Mouse (Mus musculus) thymus, adult 2 months (tissue): ENCODE results near the gene Vpreb1. TPM values are rescaled to one million over a fixed set of nuclear protein-coding genes. Genes with fewer than 3 reads are reported as not detected.

Experiments used
- DNase-seq: peaks from one replicate; pipeline ENCODE4 v3.0.0; 2021
- H3K27ac ChIP-seq: fragments of 200-500 bp; 2 replicates; pipeline ENCODE4 v1.5.1; 2012; ENCODE audit warnings: low read length, control low read depth; ENCODE audit not compliant: control insufficient read depth, insufficient read depth
- H3K27me3 ChIP-seq: fragments of 200-500 bp; 2 replicates; pipeline ENCODE4 v1.6.1; 2012; ENCODE audit warnings: mild to moderate bottlenecking, low read length, moderate library complexity, mixed read lengths; ENCODE audit not compliant: control insufficient read depth, insufficient read depth
- H3K36me3 ChIP-seq: fragments of 200-500 bp; 2 replicates; pipeline ENCODE4 v1.6.1; 2012; ENCODE audit warnings: mild to moderate bottlenecking, low read length, moderate library complexity; ENCODE audit not compliant: control insufficient read depth, insufficient read depth
- H3K4me1 ChIP-seq: fragments of 200-500 bp; replicated peaks from 2 replicates; pipeline ENCODE4 v1.6.1; 2012; ENCODE audit warnings: low read length; ENCODE audit not compliant: control insufficient read depth, insufficient read depth
- H3K4me3 ChIP-seq: fragments of 200-500 bp; 2 replicates; pipeline ENCODE4 v1.5.1; 2012; ENCODE audit warnings: mild to moderate bottlenecking, low read length, control low read depth, moderate library complexity; ENCODE audit not compliant: control insufficient read depth, insufficient read depth
- CTCF ChIP-seq: fragments of 200-500 bp; IDR thresholded peaks from 2 replicates; pipeline ENCODE4 v1.5.1; 2012; ENCODE audit warnings: mild to moderate bottlenecking, control low read depth, low read length, moderate library complexity, borderline replicate concordance; ENCODE audit not compliant: control insufficient read depth, poor library complexity, insufficient read depth; ENCODE audit errors: extremely low read depth
- POLR2A ChIP-seq: fragments of 200-500 bp; IDR thresholded peaks from 2 replicates; pipeline ENCODE4 v1.6.1; 2012; ENCODE audit warnings: mild to moderate bottlenecking, low read length, control low read depth, moderate library complexity; ENCODE audit not compliant: control insufficient read depth, poor library complexity, insufficient read depth; ENCODE audit errors: extremely low read depth
- WGBS: fragments of 180-500 bp; shearing (Covaris S2); methylation state at CpG from one replicate; pipeline ENCODE4 v1.1.7; 2018; 5-methylcytosine and 5-hydroxymethylcytosine counted together
- polyA plus RNA-seq: library from polyadenylated mRNA; depleted of rRNA; stranded (reverse); fragments of >200 nt; gene quantifications from 2 replicates; pipeline ENCODE4 v1.2.3, GENCODE M21; 2012; rRNA removed

Vpreb1 gene
- polyA plus RNA-seq = 24.8 and 43.5 TPM in 2 replicates

DNA sequence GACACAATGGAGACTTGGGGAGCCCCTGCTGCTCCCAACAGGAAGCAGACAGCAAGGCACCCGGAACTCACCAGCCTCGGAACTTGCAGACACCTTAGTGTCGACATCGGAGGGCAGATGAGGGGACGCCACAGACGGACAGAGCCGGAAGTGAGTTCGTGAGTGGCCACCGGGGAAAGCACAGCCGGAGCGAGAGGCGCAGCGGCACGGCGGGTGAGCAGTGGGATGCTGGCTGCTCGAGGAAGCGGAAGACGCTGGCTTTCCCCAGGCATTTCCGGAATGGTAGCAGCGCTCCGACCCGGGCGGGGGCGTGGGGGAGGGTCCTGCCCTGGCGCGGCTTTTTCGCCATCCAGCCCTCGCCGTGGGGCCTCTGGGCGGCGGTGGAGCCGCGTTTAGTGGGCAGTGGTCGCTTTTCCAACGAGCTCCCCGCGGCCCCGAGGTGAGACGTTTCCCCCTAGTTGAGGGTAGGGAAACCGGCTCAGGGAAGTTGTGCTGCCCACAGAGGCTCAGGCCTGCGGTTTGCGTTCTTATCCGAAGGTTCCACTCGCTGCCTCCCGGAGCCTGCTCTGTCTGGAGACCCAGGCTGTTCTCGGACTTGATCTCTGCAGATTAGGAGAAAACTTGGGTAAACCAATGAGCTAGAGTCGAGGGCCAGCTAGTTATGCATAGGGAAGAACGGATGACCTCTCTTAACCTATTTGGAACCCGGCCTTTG lies at the start of gene Vpreb1, which contains the start of gene Top3b:
TSS of gene Vpreb1 (minus strand) at position 227 of the 715 bp plus-strand sequence.
TSS of gene Top3b (plus strand) at position 120 of the 715 bp plus-strand sequence.
- WGBS = under 1% methylated on average over 49 of the region's 49 CpGs
- peak within 1 kb of the TSS; percentile 74 for H3K4me3 ChIP-seq
- H3K27me3 ChIP-seq = no peaks in the 10 kb centered on the region
- H3K4me1 ChIP-seq = peaks cover 8% of the 10 kb centered on the region
- H3K36me3 ChIP-seq = peaks cover under 1% of the 10 kb centered on the region; the same call in 1 of the 2 replicates
- H3K27ac ChIP-seq = peak within 1 kb of the TSS; percentile 49
- TF ChIP-seq POLR2A (0 out of 2 replicates have a peak, but pooled peaks have one; percentile 24), CTCF (no peak)
- DNase-seq = peak; percentile 83

DNA sequence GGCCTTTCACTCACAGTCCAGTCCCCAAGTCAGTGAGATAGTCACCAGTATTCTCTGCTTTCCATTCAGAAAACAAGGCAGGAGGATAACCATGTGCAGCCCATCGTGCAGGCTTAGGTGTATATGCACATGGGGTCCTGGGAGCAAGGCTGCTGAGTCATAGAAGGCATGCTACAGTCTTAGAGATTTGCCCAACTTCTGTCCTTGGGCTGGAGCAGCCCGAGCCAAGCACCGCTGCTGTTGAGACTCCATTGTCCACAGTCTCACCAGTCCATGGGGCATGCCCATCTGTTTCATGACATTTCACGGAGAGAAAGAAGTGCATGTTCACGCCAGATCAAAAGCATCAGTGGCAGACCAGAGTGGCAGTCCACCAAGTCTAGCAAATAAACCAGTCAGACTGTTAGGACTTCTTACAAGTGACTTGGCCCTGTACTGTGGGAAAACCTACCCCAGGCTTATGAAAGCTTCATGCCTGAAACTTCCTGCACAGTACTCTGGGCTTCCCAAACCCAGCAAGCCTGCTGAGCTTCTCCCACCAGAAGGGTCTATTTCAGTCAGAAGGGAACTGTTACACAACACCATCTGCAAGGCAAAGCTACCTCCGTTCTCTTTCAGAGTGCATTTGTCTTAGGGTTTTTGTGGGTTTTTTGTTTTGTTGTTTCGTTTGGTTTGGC lies 47.9 kb upstream of the Vpreb1 start:
- Histone ChIP-seq H3K36me3 (no peaks in the 10 kb centered on the region; the same call in 1 of the 2 replicates), H3K4me3 (no peak overlapping the region), H3K27me3 (no peaks in the 10 kb centered on the region), H3K27ac (no peak overlapping the region), H3K4me1 (no peaks in the 10 kb centered on the region)
- 98% methylated on average over 7 of the region's 7 CpGs for WGBS
- DNase-seq = no peak
- TF ChIP-seq POLR2A (no peak), CTCF (no peak)

DNA sequence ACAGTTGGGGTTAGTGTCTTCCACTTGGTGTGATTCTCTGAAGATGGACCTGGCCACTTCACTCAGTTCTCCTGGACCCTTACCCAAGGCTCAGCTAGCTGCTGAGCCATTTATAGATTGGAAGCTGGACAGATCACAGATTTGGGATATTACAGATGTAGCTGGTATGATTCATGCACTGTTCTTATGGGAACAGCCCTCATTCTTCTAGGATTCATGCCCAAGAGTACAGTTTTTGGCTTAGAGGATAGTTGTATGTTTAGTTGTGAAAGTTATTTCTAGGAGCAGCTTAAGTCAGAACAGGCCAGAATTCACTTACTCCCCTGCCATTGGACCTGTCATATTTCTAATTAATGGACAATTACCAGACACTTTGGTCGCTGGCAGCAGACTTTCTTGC lies 42.8 kb upstream of the Vpreb1 start:
- WGBS = 97% methylated on average over 1 of the region's 1 CpGs
- Histone ChIP-seq H3K27ac (no peak overlapping the region), H3K4me3 (no peak overlapping the region), H3K36me3 (no peaks in the 10 kb centered on the region; the same call in 1 of the 2 replicates), H3K4me1 (no peaks in the 10 kb centered on the region; the same call in 1 of the 2 replicates), H3K27me3 (no peaks in the 10 kb centered on the region)
- DNase-seq = no peak
- no peak for TF ChIP-seq CTCF
- no peak for TF ChIP-seq POLR2A

DNA sequence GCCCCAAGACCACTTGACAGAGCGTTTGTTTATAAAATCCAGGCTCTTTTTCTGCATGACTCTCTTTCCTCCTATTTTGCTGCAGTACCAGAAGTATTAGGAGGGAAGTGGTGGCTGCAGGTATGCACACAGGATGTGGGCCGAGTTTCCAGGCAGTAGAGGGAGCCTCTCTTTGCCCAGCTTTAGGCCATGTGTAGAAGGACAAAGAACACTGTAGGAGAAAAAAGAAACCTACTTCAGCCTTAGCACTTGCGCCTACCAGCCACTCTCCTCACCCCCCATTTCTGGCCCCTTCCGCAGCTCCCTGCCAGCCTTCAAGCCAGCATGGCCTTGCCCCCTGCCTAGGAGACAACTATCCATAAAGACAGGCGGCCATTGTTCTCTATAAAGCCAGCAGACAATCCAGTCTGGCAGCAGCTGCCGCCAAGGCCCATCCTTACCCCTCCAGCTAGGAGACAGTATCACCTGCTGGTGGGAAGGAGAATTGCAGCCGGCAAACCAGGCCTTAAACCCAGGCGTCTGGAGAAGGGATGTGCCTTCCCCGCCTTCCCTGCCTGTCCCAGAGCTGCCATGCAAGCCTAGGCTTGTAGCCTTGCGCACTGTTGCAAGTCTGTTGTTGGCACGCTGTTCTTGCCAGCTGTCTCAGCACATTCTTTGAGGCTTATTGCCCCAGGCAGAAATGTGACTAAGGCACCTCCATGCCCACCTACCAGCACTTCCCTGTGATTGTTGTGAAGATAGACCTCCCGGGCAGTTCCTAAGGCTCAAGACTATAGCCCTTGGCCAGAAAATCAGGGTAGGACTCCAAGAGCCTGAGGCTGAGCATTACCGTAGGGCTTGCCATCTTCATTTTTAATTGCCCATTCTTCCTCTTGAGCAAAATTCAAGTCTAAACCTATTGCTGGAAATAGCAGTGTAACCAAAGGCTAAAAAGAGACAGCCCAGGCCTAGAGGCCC lies 41.3 kb upstream of the Vpreb1 start:
- Histone ChIP-seq H3K4me3 (no peak overlapping the region), H3K27ac (no peak overlapping the region; the same call in 1 of the 2 replicates), H3K36me3 (no peaks in the 10 kb centered on the region; the same call in 1 of the 2 replicates), H3K27me3 (no peaks in the 10 kb centered on the region), H3K4me1 (no peaks in the 10 kb centered on the region; the same call in 1 of the 2 replicates)
- peak; percentile 79 for DNase-seq
- WGBS = 58% methylated on average over 13 of the region's 13 CpGs
- peak; percentile 94 for TF ChIP-seq CTCF
- TF ChIP-seq POLR2A = no peak

DNA sequence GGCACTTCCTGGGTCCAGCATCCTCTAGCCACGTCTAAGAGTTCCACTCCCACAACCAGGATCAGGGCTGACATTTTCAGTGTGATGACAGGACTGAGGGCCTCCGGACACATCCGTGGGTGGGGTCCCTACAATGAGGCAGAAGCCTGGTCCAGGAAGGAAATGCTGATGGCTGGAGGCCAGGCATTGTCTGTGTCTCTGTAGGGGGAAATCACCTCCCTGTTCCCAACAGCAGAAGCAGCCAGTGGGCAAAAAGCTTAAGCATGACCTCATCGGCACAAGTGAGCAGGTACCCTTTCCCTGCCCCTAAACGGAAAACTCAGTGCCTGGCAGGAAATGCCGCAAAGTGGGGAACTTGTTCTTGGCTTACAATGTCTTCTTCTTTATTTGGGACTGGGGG lies 37.2 kb upstream of the Vpreb1 start:
- TF ChIP-seq POLR2A = no peak
- no peak for TF ChIP-seq CTCF
- no peak for DNase-seq
- WGBS = 70% methylated on average over 6 of the region's 6 CpGs
- H3K27me3 ChIP-seq = no peaks in the 10 kb centered on the region
- H3K36me3 ChIP-seq = peaks cover 8% of the 10 kb centered on the region
- H3K4me1 ChIP-seq = no peaks in the 10 kb centered on the region; the same call in 1 of the 2 replicates
- no peak overlapping the region for H3K27ac ChIP-seq
- H3K4me3 ChIP-seq = no peak overlapping the region

DNA sequence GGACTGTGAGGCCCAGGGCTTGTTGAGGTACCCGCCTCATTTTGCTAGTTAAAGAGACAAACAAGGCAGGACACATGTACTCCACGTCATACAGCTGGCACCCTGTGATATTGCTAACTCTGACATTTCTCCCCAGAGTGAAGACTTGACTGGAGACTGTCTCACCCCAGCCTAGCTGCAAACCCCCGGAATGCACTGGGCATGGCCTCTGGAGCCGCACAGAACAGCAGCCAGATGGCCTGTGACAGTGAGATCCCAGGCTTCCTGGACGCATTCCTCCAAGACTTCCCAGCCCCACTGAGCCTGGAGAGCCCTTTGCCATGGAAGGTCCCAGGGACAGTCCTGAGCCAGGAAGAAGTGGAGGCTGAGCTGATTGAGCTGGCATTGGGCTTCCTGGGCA lies 32.5 kb upstream of the Vpreb1 start:
- Histone ChIP-seq H3K4me1 (no peaks in the 10 kb centered on the region; the same call in 1 of the 2 replicates), H3K4me3 (no peak overlapping the region), H3K27me3 (no peaks in the 10 kb centered on the region), H3K36me3 (peaks cover 8% of the 10 kb centered on the region; the same call in 1 of the 2 replicates), H3K27ac (no peak overlapping the region)
- WGBS = 96% methylated on average over 5 of the region's 5 CpGs
- DNase-seq = no peak
- TF ChIP-seq POLR2A (no peak), CTCF (no peak)
